Mouse (Mus musculus): ENCODE measurements around the gene Olfr993. TPM values are rescaled to one million over a fixed set of nuclear protein-coding genes. Genes with fewer than 3 reads are reported as not detected.

Gene Olfr993
- total RNA-seq (2021), result not detected
- long read RNA-seq, experiment 1, result 0 reads
- long read RNA-seq, experiment 2, result 0 reads

DNA sequence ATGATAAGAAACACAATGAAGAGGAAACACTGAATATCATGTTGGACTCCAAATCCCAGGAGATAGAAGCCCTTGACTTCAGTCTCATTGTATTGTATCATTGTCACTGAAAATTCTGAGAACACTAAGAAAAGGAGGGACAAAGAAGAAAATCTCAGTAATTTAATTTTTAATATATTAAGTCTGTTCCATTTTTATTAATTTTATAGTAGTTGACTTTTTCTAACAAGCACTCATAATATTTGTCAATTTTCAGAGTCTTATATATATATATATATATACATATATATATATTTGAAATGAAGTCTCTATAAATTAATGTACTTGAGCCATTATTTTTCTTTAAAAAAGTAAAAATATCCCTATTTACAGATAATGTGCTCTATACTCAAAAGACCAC, at the start of gene Olfr993:
Gene Olfr993, minus strand, starts transcription at position 101 of the 400 bp plus-strand sequence.
- no peak for DNase-seq

DNA sequence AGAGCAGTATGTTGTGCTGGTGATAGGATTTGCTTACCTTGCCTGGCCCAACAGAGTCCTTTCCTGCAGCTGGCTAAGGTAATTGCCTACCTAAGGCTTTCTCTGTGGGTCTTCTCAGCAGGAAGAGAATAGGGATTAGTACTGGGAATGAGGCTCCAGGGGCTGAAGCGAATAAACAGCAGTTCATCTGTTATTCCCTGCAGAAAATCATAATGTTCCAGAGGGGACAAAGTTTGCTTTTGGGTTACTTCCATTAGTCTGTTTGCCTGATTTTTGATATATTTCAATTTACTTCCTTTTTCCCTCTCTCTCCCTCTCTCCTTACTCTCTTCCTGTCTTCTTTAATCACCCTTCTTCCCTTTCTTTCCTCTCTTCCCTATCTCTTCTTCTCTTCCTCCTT, 28.9 kb upstream of the Olfr993 start, which contains the start of gene Olfr995:
Gene Olfr995, minus strand, starts transcription at position 101 of the 400 bp plus-strand sequence.
- DNase-seq, result no peak

DNA sequence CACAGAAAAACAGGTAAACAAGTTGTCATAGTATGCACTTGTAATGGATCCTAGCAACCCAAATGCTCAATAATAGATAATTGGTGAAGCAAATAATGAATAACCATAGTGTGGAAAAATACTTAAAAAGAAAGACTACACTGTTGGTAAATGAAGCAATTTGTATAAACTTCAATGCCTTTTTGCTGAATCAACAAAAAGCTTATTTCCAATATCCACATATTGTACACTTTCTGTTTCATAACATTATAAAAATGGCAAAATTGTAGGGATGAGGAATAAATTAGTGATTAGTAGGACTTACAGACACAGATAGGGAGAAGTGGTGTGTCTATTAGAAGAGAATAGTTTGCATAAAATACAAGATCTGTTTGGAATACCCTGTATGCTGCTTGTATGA, 27.9 kb upstream of the Olfr993 start:
- DNase-seq, result no peak

DNA sequence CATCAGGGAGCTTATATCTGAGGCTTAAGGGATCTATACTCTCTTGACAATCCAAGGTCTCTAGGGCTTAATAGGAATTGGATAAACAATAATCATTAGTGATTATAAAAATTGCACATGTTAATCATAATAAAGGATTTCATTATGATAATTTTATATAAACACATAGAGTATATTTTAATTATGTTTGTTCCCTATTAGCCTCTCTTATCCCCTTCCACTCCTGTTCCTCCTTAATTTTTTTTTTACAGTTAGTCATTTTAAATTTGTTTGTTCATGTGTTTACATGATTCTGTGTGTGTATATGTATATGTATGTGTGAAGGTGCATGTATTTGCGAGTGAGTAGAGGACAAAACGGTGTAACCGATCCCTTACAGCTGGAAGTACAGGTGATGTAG, 21.7 kb upstream of the Olfr993 start, which contains the start of gene Olfr994:
Gene Olfr994, minus strand, starts transcription at position 101 of the 400 bp plus-strand sequence.
- no peak for DNase-seq

DNA sequence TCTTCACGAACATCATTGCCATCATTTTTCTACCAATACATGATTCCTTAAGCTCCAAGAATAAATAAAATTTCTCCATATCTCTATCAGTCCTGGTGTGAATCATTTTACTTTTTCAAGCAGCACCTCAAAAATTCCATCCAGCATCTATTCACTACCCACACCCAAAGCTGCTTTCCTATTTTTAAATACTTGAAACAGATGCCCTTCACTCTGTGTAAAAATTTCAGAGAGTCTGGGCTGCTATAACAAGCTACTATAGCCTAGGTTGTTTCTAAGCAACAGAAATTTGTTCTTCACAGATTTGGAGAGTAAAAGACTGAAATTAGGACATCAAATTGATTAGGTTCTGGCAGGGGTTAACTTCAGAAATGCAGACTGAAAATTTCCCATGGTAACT, 11.2 kb upstream of the Olfr993 start:
- no peak for DNase-seq

DNA sequence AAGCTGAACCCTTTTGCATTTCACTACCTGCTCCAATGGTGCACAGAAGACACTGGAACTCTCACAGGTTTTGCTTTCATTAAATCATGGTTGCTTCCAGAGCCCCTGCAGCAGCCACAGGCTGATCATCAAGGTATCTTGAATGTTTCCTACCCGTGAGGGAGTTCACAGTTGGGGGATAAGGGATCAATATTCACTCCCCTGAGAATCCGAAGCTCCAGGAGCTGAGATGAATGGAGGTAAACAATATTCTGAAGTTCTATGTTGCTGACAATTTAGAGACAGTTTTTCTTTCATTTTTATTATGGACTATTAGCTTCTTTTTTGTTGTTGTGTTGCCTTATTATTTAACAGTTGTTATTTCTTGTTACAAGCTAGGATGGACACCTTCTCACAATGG, 5.3 kb downstream of the Olfr993 start, which contains the start of gene Olfr992:
Gene Olfr992, minus strand, starts transcription at position 101 of the 400 bp plus-strand sequence.
- DNase-seq, result no peak

Other genes starting within 250 kb of the Olfr993 start
- 10 to 100 TPM; 13.8 to 14.8 TPM for gene Lrrc55, start 217.7 kb downstream of the Olfr993 start, total RNA-seq (2021)
- gene Olfr987, start 75.6 kb downstream of the Olfr993 start, total RNA-seq (2021), result not detected
- not detected for gene Olfr988, start 51.6 kb downstream of the Olfr993 start, total RNA-seq (2021)
- gene Olfr992, start 5.4 kb downstream of the Olfr993 start, total RNA-seq (2021), result not detected
- gene Olfr994, start 21.6 kb upstream of the Olfr993 start, total RNA-seq (2021), result not detected
- not detected for gene Olfr995, start 28.8 kb upstream of the Olfr993 start, total RNA-seq (2021)
- gene 4833423E24Rik, start 104.1 kb upstream of the Olfr993 start, total RNA-seq (2021), result under 1 TPM; 0.15 to 0.24 TPM
- gene Olfr996, start 164.3 kb upstream of the Olfr993 start, total RNA-seq (2021), result under 1 TPM in 1 of 2 experiments, not detected in 1; 0.36 TPM
- gene Olfr998, start 174.1 kb upstream of the Olfr993 start, total RNA-seq (2021), result not detected
- not detected for gene Olfr1000, start 197.0 kb upstream of the Olfr993 start, total RNA-seq (2021)
- not detected for gene Olfr1002, start 235.8 kb upstream of the Olfr993 start, total RNA-seq (2021)
- not detected for gene Olfr154, start 249.6 kb upstream of the Olfr993 start, total RNA-seq (2021)

All from adrenal gland, postnatal 10 days (tissue).